Mouse (Mus musculus) hematopoietic stem cell, adult 5-6 weeks (primary cell): ENCODE results near the gene Gm10260. TPM values are rescaled to one million over a fixed set of nuclear protein-coding genes. Genes with fewer than 3 reads are reported as not detected.

Experiments used
- ATAC-seq, 2 experiments: fragments of 125-278 bp in 1 of 2; replicated peaks in 1 of 2; 2 replicates each; pipeline ENCODE4 v1.8.0; 2016 to 2017; ENCODE audit warnings: inconsistent platforms in 2 of 2, mild to moderate bottlenecking in 2 of 2, moderate number of reproducible peaks in 2 of 2, low read depth in 1 of 2, moderate TSS enrichment in 1 of 2; ENCODE audit not compliant: low FRiP score in 2 of 2, poor library complexity in 2 of 2, severe bottlenecking in 2 of 2, insufficient read depth in 1 of 2, low TSS enrichment in 1 of 2
- total RNA-seq: library from RNA; stranded (forward); fragments of 172-1452, 232-1000 nt; gene quantifications from 2 replicates; pipeline ENCODE4 v1.2.3, GENCODE M21; 2017

Gene Gm10260
- total RNA-seq, 1 experiment from 2014 or later, result 9.9 TPM

- no peak for ATAC-seq
These were observed 16.3 kb upstream of the Gm10260 start for GRCm38 (mm10) chr13:97776702-97777101.

DNA sequence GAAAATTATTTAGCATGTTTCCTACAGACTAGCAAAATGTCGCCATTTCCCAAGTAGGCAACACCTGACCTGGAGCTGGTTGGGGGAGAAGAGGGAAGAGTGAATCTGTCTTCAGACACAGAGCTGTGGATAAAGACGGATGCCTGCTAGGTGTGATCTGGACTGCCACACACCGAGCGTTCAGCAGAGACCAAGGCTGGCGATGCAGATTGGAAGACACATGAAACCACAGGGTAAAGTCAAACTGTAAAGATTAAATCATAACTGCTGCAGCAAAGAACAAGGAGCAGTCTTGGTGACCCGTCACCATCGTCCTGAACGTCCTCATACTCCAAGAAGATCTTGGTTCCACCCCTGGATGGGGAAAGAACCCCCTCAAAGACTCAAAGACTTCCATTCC is 15.5 kb upstream of the Gm10260 start:
- ATAC-seq, result no peak

GRCm38 (mm10) chr13:97774740-97775425 is 14.5 kb upstream of the Gm10260 start:
- ATAC-seq, result no peak

GRCm38 (mm10) chr13:97769205-97769604 is 8.8 kb upstream of the Gm10260 start:
- no peak for ATAC-seq

DNA sequence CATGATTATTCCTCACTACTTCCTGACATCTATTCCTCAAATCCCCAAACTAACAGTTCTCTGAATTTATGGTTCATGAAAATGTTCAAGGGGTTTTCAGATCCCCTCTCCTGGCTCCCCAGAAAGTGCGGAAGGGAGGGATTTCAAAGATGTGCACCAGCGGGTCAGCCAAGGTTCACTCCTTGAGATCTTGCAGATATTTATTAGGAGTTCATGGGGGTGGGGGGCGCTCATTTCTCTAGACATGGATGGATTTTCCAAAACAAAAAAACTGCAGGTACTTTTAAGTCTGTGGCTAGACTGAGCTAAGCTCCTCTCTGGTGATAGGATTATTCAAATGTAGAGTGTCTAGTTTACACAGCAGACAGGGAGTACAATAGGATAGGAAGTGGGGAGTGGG is 8.4 kb upstream of the Gm10260 start:
- no peak for ATAC-seq

DNA sequence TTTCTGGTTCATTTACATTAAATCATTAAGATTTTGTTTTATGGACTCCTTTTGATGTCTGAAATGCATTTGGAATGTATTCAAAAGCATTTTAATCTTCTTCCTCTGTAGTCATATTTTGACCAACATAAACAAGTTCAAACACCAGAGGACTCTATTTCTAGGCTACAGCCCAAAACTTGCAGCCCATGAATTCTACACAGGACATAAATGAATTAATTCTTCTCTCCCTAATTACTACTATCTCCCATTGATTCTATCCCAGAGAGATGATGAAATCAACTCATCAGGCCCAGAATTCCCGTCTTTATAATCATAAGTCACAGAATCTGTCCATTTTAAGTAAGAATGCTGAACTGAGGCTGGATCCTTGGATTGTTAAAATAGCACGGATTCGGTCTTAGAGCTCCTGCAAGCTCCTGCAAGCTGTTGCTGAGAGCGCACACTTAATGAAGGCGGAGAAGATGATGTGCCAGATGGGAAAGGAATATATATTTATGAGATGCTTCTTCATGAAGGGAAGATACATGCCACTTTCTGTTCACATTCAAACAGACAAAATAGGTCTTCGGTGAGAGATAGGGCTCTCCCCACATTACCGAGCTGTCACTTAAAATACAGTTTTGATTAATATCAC is 7.7 kb upstream of the Gm10260 start:
- ATAC-seq, result no peak

- ATAC-seq, result no peak
These were observed 6.2 kb upstream of the Gm10260 start for GRCm38 (mm10) chr13:97766600-97766999.

GRCm38 (mm10) chr13:97765913-97766312 is 5.5 kb upstream of the Gm10260 start:
- ATAC-seq, result no peak

DNA sequence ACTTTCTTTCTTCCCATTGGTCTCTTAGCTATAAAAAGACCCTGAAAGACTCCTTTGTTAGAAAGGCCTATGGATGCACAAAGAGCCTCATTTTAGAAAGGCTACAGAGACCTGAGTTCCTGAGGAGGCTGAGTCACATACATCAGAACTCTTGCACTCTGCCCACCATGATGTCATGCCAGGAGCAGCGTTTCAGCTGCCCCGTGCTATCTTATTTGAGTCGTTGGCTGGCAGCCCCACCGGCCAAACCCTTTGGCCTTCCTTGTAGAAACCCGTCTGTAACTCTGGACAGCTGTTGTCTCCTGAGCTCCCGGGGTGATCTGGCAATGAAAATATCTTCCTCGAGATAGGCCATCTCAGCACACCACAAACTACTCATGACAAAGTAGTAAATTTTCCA is 3.6 kb upstream of the Gm10260 start:
- no peak for ATAC-seq

GRCm38 (mm10) chr13:97763436-97763835 is 3.0 kb upstream of the Gm10260 start:
- ATAC-seq, result no peak

- no peak for ATAC-seq
These were observed 1.7 kb upstream of the Gm10260 start for GRCm38 (mm10) chr13:97762121-97762520.

DNA sequence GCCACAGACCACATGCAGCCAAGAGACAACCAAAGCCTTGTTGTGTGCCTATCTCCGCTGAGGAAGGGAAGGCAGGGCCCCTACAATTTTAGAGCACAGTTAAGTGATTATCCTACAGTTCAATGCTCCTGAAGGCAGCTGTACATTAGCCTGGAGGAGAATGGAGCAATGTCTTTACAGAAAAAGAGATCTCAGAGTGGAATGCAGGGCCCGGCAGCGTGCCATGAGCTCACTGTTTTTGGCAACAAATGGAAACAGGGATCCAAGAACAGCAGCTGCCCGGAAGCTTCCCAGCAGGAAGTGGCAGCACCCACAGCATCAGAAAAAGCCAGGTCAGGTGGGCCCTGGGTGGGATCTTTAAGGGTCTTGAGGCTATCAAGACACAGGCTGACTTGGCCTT is 3.4 kb downstream of the Gm10260 start:
- ATAC-seq, result no peak

DNA sequence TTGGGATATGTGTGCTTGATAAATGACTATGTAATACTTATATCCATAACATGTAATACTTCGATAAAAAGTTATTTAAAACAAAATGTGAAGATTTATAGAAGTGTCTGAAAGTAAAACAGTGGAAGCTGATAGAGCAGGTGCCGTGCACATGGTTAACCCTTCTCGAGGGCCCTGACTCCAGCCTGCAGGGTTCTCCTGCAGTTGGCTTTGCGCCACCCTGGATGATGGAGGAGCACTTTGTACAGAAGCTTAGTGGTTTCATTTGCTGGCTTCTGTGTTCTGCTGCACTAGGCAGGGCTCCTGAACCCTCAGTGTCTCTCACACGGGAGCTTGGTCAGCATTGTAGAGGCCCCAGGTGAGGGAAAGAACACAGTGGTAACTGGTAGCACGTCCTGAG is 4.3 kb downstream of the Gm10260 start:
- ATAC-seq, result no peak

DNA sequence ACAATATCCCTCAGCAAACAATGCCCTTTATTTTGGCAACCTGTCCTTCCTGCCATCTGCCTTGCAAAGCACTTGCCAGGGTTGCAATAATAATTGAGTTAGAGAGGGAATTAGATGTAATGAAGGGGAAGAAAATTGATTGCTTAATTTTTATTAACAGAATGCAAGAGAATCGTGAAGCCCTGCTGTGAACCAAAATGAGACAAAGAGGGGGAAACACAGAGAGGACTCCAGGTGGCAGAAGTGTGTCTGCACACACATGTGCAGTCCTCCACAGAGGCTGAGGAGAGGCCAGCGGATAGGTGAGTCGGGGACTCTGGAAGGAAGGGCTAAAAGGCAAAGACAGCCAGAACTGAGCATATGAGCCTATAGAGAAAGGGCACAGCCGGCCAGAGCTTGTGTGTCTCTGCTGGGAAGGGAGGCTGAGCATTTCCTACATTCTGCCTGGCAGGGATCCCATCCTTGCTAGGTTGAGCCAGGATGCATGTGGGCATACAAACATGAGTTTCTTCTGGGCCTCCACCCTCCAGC is 9.5 kb downstream of the Gm10260 start:
- no peak for ATAC-seq

DNA sequence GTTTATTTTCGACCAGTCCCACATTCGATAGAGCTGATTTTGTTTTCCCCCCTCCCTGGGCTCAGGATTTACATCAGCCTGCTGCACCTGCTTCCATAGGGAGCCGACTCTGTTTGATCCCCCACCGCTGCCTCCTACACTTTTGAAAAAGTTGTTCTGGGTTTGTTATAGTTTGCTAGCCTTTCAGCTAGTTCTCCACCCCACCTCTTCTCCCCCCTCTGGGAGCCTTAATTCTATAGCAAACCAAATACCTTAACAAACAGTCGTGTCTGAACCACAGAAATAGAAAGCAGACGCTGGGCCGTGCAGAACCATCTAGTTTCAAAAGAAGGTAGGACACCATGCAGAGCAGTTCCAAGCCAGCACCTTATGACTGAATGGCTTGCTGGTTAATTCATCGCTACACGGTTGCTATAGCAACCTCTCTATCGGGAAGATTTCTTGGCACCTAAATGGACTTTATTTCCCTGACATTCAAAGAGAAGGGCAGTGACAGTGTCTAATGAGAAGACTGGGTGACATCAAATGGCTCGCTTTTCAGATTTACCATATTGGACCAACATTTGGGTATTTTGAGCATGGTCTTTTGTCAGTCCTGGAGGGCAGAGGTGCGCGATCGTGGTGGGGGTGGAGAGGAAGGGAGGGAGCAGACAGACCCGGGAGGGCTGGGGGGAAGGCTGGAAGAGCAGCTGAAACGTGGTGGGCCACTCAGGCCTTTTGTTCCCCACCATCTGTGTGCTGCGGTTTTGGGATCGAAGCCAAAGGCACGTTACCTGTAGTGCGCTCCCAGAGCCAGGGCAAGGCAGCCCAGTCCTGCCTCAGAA is 13.2 kb downstream of the Gm10260 start:
- no peak for ATAC-seq

GRCm38 (mm10) chr13:97744669-97745068 is 15.8 kb downstream of the Gm10260 start:
- ATAC-seq, result no peak

- ATAC-seq, result no peak
These were observed 16.4 kb downstream of the Gm10260 start for GRCm38 (mm10) chr13:97744036-97744435.
